Mouse (Mus musculus) testis, adult 2 months (tissue): ENCODE data around the gene Cfap54.

ENCODE experiments used
- CTCF ChIP-seq: fragments of 200-500 bp; IDR thresholded peaks from 2 replicates; pipeline ENCODE4 v1.5.1; 2012; ENCODE audit warnings: low read depth, mild to moderate bottlenecking, inconsistent platforms, low read length, moderate library complexity; ENCODE audit not compliant: control insufficient read depth, insufficient read depth, insufficient replicate concordance
- POLR2A ChIP-seq: fragments of 200-500 bp; IDR thresholded peaks from 2 replicates; pipeline ENCODE4 v1.6.1; 2012; ENCODE audit warnings: low read depth, mild to moderate bottlenecking, inconsistent platforms, low read length, moderate library complexity; ENCODE audit not compliant: control insufficient read depth

DNA sequence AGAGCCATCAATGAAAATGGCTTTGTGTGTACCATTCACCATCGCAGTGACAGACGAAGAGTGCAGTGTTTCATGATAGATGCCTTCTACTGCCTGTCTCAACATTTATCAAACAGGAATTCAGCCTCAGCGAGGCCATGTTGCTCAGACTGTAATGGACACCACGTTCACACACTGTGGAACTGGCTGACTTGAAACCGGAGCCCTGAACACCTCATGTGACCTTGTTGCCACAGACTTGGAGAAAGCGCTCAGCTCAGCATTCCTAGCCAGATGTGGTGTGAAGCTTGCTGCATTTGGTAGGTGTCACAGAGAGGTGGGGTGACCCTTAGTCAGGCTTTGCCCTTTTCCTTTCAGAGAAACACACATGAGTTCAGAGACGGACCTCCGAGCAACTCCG, 270.5 kb downstream of the Cfap54 start:
- TF ChIP-seq POLR2A (no peak), CTCF (no peak)
